Mouse (Mus musculus) forebrain, postnatal 0 days (tissue): ENCODE measurements around the gene Ankrd13a. TPM values are rescaled to one million over a fixed set of nuclear protein-coding genes. Genes with fewer than 3 reads are reported as not detected.

ENCODE experiments used
- ATAC-seq: fragments of 200-750 bp; cut with Nextera tagmentation; 2 replicates; pipeline ENCODE4 v1.8.0; 2017; ENCODE audit warnings: mild to moderate bottlenecking, moderate library complexity
- DNase-seq: peaks from one replicate; pipeline ENCODE4 v3.0.0-alpha.2; 2015
- H3K27ac ChIP-seq: fragments of 300-500 bp; sonication (generic); 2 replicates; pipeline ENCODE4 v1.5.1; 2014; ENCODE audit warnings: low read depth, mild to moderate bottlenecking, antibody characterized with exemption, low read length, moderate library complexity, mixed read lengths
- H3K27me3 ChIP-seq: fragments of 300-500 bp; sonication (generic); 2 replicates; pipeline ENCODE4 v1.6.1; 2014; ENCODE audit warnings: mild to moderate bottlenecking, low read length, mixed read lengths; ENCODE audit not compliant: insufficient read depth
- H3K36me3 ChIP-seq: fragments of 300-500 bp; sonication (generic); 2 replicates; pipeline ENCODE4 v1.6.1; 2014; ENCODE audit warnings: mild to moderate bottlenecking, moderate library complexity; ENCODE audit not compliant: insufficient read depth
- H3K4me1 ChIP-seq: fragments of 300-500 bp; sonication (generic); 2 replicates; pipeline ENCODE4 v1.6.1; 2014; ENCODE audit warnings: antibody characterized with exemption; ENCODE audit not compliant: insufficient read depth
- H3K4me2 ChIP-seq: fragments of 300-500 bp; sonication (generic); 2 replicates; pipeline ENCODE4 v1.6.1; 2014; ENCODE audit warnings: low read depth, mild to moderate bottlenecking, moderate library complexity
- H3K4me3 ChIP-seq: fragments of 300-500 bp; sonication (generic); 2 replicates; pipeline ENCODE4 v1.5.1; 2014; ENCODE audit warnings: low read depth, low read length, mixed read lengths
- H3K9ac ChIP-seq: fragments of 300-500 bp; sonication (generic); 2 replicates; pipeline ENCODE4 v1.6.1; 2014; ENCODE audit warnings: mild to moderate bottlenecking
- H3K9me3 ChIP-seq: fragments of 300-500 bp; sonication (generic); 2 replicates; pipeline ENCODE4 v1.6.1; 2016; ENCODE audit warnings: low read length
- CTCF ChIP-seq: sonication (generic); IDR thresholded peaks from 2 replicates; pipeline ENCODE4 v1.5.1; 2016; ENCODE audit warnings: antibody characterized with exemption, control low read depth, low read depth
- WGBS: fragments of 180-500 bp; shearing (Covaris S2); extraction: QIAGEN DNeasy Blood & Tissue Kit; methylation state at CpG from one replicate; pipeline ENCODE4 v1.1.7; 2014; 5-methylcytosine and 5-hydroxymethylcytosine counted together
- polyA plus RNA-seq: library from polyadenylated mRNA; unstranded; fragments of >200 nt; fragmentation: Nextera tagmentation; extraction: Ambion mirVana; gene quantifications from 2 replicates; pipeline ENCODE4 v1.2.1, GENCODE M21; 2015
- total RNA-seq: library from RNA; depleted of rRNA; stranded (reverse); fragments of >200 nt; gene quantifications from 2 replicates; pipeline ENCODE4 v1.2.3, GENCODE M21; 2014

Ankrd13a gene
- total and polyA plus RNA-seq, 2 experiments from 2014 or later: 20.7 to 44.8 TPM

DNA sequence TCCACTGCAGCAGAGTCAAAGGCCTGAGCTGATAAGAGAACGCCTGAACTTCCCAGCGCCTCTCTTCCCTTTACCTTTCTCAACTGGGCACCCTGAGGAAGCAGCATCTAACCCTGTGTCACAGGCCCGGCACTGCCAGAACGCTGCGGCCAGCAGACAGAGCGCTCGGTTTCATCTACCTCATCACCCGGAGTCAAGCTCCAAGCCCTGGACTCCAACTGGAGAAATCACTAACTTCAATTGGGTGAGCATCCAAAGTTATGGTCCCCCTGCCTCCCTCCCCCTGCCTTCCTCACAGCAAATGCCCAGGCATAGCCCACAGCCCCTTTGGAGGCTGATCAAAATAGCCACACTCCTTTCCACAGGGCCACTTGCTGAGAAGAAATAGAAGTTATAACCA lies 7.8 kb upstream of the Ankrd13a start:
- Histone ChIP-seq H3K36me3 (peaks cover 39% of the 10 kb centered on the region), H3K27me3 (no peaks in the 10 kb centered on the region), H3K4me2 (no peak overlapping the region), H3K4me1 (peaks cover 2% of the 10 kb centered on the region; the same call in 1 of the 2 replicates), H3K4me3 (no peak overlapping the region), H3K9ac (no peak overlapping the region), H3K9me3 (no peaks in the 10 kb centered on the region), H3K27ac (no peak overlapping the region)
- WGBS: 93% methylated on average over 8 of the region's 8 CpGs
- no peak for TF ChIP-seq CTCF
- ATAC-seq (no peak), DNase-seq (no peak)

DNA sequence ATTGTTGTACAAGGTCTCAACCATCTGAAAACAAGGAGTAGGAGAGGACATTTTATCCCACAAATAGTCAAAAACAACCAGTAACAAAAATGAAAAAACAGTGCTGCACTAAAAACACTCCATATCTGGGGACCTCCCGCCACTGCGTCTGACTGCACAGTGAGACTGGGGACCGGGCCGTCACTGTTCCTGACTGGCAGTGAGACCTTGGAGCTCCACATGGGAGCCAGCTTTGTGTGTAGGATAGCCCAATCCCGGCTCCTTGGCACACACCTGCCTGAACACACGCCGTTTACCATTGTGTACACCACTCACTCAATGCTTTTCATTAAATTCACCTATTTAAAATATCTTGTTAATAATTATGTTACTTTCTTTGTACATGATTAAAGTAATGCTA lies 7.3 kb upstream of the Ankrd13a start:
- Histone ChIP-seq H3K27me3 (no peaks in the 10 kb centered on the region), H3K4me2 (no peak overlapping the region), H3K4me1 (peaks cover 7% of the 10 kb centered on the region; the same call in 1 of the 2 replicates), H3K36me3 (peaks cover 34% of the 10 kb centered on the region), H3K4me3 (no peak overlapping the region), H3K27ac (no peak overlapping the region), H3K9me3 (no peaks in the 10 kb centered on the region), H3K9ac (no peak overlapping the region)
- DNase-seq (no peak), ATAC-seq (no peak)
- TF ChIP-seq CTCF: no peak
- 78% methylated on average over 7 of the region's 7 CpGs for WGBS

DNA sequence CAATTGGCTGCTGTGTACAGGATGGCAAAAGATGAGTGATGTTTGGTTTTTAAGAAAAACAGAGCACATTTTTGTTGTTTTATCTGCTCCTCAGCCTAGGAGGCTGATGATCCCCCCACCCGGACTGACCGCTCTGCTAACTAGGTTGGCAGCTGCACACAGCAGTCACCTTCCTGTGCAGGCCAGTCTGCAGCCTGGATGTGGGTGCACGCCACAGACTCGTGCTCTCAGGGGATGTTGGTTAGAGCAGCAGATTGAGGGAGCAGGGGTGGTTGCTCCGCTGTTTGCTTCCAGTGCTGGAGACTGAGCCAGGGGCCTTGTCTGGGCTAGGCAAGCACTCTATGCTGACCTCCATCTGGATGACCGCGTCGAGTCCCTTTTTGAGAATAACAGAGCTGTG lies 4.7 kb upstream of the Ankrd13a start:
- Histone ChIP-seq H3K27me3 (no peaks in the 10 kb centered on the region), H3K4me3 (no peak overlapping the region), H3K4me1 (peaks cover 10% of the 10 kb centered on the region; the same call in 1 of the 2 replicates), H3K27ac (no peak overlapping the region), H3K9me3 (no peaks in the 10 kb centered on the region), H3K36me3 (peaks cover 11% of the 10 kb centered on the region), H3K4me2 (no peak overlapping the region), H3K9ac (no peak overlapping the region)
- no peak for TF ChIP-seq CTCF
- WGBS: 90% methylated on average over 8 of the region's 8 CpGs
- ATAC-seq (no peak), DNase-seq (no peak)

DNA sequence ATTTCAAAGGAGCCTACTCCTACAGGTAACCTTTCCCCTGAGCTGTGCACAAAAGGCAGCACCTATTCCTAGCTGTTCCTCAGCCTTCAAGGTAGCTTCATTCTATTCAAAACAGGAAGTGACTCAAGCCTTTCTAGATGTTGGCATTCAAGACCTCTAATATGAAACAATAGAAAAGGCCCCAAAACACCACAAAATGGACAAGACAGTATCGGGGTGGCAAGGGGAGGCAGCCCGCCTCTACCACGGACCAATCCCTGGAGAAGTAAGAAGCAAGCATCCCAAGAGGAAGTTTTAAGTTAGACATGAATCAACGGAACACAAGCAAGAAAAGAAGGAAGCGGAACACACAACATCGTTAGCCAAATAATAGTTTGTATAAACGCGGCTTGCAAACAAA lies 2.7 kb upstream of the Ankrd13a start:
- 53% methylated on average over 8 of the region's 8 CpGs for WGBS
- ATAC-seq (no peak), DNase-seq (no peak)
- Histone ChIP-seq H3K27ac (no peak overlapping the region), H3K4me3 (peak overlapping the region; percentile 100), H3K9ac (0 out of 2 replicates have a peak overlapping the region, but pooled peaks have one; percentile 91), H3K27me3 (no peaks in the 10 kb centered on the region), H3K9me3 (no peaks in the 10 kb centered on the region), H3K36me3 (no peaks in the 10 kb centered on the region), H3K4me2 (peak overlapping the region; percentile 94), H3K4me1 (peaks cover 20% of the 10 kb centered on the region; the same call in 1 of the 2 replicates)
- TF ChIP-seq CTCF: no peak

DNA sequence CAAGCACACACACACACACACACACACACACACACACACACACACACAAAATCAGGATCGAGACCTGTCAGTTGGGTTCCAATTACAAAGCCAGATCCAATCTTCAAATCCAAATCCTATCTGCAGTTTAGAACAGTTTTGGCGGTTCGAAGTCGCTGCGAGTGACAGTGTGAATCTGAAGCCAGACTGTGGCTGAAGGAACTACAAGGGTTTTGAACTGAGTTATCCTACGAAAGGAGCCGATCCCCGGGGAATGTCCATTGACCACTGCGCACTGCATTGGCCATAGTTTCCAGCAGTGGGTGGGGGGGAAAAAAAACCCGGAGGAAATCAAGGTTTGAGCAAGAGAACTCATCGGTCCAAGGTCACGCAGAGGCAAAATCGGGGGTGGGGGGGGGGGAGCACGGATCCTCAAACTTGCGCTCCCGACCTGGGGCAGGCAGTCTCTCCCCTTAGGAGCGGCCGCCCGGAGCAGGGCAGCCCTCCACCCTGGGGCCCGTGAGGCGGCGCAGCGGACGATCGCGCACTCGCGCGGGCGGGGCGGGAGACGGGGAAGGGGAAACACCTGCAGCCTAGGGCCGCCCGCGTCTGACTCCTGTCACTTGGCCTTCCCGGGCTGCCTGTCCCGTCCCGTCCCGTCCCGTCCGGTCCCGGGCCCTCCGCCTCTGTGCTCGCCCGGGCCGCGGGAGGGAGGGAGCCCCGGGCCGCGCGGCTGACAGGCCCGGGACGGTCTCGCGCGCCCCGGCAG lies 1.8 kb upstream of the Ankrd13a start:
- peak; percentile 15 for DNase-seq
- peak; percentile 16 for ATAC-seq
- H3K4me2 ChIP-seq: peak overlapping the region; percentile 94

DNA sequence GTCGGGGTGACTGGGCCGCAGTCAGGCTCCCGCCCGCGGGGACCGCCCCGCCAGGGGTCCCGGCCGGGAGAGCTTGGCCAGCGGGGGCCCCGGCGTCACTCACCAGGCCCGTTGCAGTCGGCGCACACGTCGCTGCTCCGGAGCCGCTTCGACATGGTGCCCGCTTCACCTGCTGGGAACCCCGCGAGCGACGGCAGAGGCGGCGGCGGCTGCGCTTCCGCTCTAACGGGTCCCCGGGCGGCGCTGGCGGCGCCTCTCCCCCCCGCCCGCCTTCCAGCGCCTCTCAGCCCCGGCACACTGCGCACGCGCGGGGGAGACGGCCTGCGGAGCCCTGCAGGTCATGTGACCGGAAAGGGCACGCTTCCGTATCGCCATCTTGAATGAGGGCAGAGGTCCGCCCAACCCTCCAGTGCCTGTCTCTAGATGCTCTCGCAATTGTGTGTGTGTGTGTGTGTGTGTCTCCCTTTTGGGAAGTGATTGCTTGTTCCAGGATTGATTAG lies 1.2 kb upstream of the Ankrd13a start:
- ATAC-seq (peak; percentile 85), DNase-seq (peak; percentile 98)
- H3K9ac ChIP-seq: peak overlapping the region; percentile 91
- H3K4me1 ChIP-seq: peaks cover 23% of the 10 kb centered on the region; the same call in 1 of the 2 replicates
- TF ChIP-seq CTCF: peak; percentile 3; the same call in 1 of the 2 replicates
- H3K36me3 ChIP-seq: no peaks in the 10 kb centered on the region
- H3K27me3 ChIP-seq: no peaks in the 10 kb centered on the region
- 3% methylated on average over 34 of the region's 52 CpGs for WGBS
- no peaks in the 10 kb centered on the region for H3K9me3 ChIP-seq
- H3K4me3 ChIP-seq: peak overlapping the region; percentile 100
- H3K4me2 ChIP-seq: peak overlapping the region; percentile 94
- H3K27ac ChIP-seq: peak overlapping the region; percentile 97

More for the DNA sequence above, 1.8 kb upstream of the Ankrd13a start:
- H3K4me3 ChIP-seq: peak overlapping the region; percentile 100
- peaks cover 23% of the 10 kb centered on the region; the same call in 1 of the 2 replicates for H3K4me1 ChIP-seq
- H3K27ac ChIP-seq: peak overlapping the region; percentile 79
- H3K36me3 ChIP-seq: no peaks in the 10 kb centered on the region
- peak overlapping the region; percentile 91 for H3K9ac ChIP-seq
- no peaks in the 10 kb centered on the region for H3K27me3 ChIP-seq
- 5% methylated on average over 34 of the region's 57 CpGs for WGBS
- H3K9me3 ChIP-seq: no peaks in the 10 kb centered on the region
- no peak for TF ChIP-seq CTCF

DNA sequence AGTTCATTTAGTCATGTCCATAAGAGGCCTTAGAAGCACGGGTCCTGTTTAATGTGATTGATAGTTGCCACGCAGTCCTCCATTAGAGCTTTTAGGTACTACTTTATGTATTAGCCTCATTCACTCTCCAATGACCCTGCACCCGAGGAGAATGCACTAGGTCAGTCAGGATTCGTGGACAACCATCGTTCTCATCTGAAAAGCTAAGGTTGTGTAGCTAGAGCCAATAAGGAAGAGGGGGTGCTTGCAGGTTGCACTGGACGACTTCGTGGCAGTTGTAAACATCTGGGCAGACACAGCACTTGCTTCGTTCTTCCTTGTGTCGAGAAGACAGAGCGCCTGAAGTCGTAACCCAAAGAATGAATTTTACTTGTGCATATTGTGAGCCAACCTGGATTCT lies 697 bp upstream of the Ankrd13a start:
- no peak for TF ChIP-seq CTCF
- H3K4me3 ChIP-seq: peak overlapping the region; percentile 100
- H3K27me3 ChIP-seq: no peaks in the 10 kb centered on the region
- peak overlapping the region; percentile 94 for H3K4me2 ChIP-seq
- WGBS: 2% methylated on average over 11 of the region's 11 CpGs
- ATAC-seq (no peak), DNase-seq (peak; percentile 69)
- H3K9me3 ChIP-seq: no peaks in the 10 kb centered on the region
- H3K36me3 ChIP-seq: no peaks in the 10 kb centered on the region
- peak overlapping the region; percentile 91 for H3K9ac ChIP-seq
- H3K4me1 ChIP-seq: peaks cover 23% of the 10 kb centered on the region; the same call in 1 of the 2 replicates
- H3K27ac ChIP-seq: peak overlapping the region; percentile 97
